Mouse (Mus musculus) cerebellum, adult 2 months (tissue): ENCODE measurements around the gene BC049715.

ENCODE experiments used
- CTCF ChIP-seq: fragments of 200-500 bp; IDR thresholded peaks from 2 replicates; pipeline ENCODE4 v1.5.1; 2011; ENCODE audit warnings: low read depth, mild to moderate bottlenecking, control low read depth, low read length, moderate library complexity, borderline replicate concordance; ENCODE audit not compliant: insufficient read depth
- POLR2A ChIP-seq: fragments of 200-500 bp; IDR thresholded peaks from 2 replicates; pipeline ENCODE4 v1.6.1; 2011; ENCODE audit warnings: low read length, control low read depth, borderline replicate concordance; ENCODE audit not compliant: insufficient read depth

GRCm38 (mm10) chr6:136854361-136854781 lies 26.9 kb downstream of the BC049715 start:
- TF ChIP-seq CTCF (no peak), POLR2A (no peak)
